Mouse (Mus musculus): ENCODE data around the gene Ttf1. TPM values are rescaled to one million over a fixed set of nuclear protein-coding genes. Genes with fewer than 3 reads are reported as not detected.

The Ttf1 gene
- total RNA-seq, 2 experiments from 2014 or later: 6.1 to 7.2 TPM

GRCm38 (mm10) chr2:29120969-29121368 lies 60.9 kb downstream of the Ttf1 start:
- no peak for DNase-seq (ENCODE audit: low spot score)

GRCm38 (mm10) chr2:29122446-29122845 lies 62.4 kb downstream of the Ttf1 start:
- intact Hi-C loops (cut with DNase I): loop anchor here (5.0 kb wide), 1 partner anchor 60 kb away; the partner anchor contains the start of gene Ttf1
- DNase-seq (ENCODE audit: low spot score): no peak

More at GRCm38 (mm10) chr2:29120969-29121368, 60.9 kb downstream of the Ttf1 start:
- intact Hi-C loops (cut with DNase I): loop anchor here (5.0 kb wide), 1 partner anchor 59 kb away; the partner anchor contains the start of gene Ttf1

DNA sequence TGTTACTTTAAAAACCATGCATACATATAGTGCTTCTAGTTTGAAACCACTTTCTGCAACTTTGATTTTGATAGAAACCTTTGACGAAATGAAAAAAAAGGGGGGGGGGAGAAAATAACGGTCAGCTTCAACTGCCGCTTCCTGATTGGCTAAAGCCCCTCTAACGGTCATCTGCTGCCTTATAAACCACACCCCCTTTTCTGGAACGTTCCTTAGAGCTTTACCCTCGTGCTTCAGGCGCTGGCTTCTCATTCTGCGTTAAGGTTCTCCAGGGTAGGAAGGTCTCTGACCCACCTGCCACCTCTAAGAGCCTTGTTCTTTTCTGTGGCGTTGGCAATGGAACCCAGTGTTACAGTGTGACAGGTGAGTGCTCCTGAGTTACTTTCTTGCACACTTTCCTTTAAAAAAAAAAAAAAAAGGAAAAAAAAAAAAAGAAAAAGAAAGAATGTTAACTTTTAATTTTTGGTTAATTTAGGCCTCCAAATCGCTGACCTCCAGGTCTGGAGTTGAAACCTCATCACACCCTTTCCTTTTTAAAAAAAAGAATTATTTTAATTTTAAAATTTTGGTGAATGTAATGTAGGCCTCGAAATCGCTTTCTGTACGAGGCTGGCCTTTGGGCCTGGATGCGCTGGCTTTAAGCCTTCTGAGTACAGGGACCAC lies 64.0 kb downstream of the Ttf1 start, which contains the start of gene Setx:
TSS of gene Setx (plus strand) at position 275 of the 663 bp plus-strand sequence.
- no peak for DNase-seq (ENCODE audit: low spot score)

GRCm38 (mm10) chr2:29124571-29124935 lies 64.5 kb downstream of the Ttf1 start:
- DNase-seq (ENCODE audit: low spot score): no peak
- intact Hi-C loops (cut with DNase I): loop anchor here (5.0 kb wide), 1 partner anchor 62 kb away; the partner anchor contains the start of gene Ttf1

More for the DNA sequence above, 64.0 kb downstream of the Ttf1 start, which contains the start of gene Setx:
- intact Hi-C loops (cut with DNase I): loop anchor here (5.0 kb wide), 1 partner anchor 62 kb away; the partner anchor contains the start of gene Ttf1

DNA sequence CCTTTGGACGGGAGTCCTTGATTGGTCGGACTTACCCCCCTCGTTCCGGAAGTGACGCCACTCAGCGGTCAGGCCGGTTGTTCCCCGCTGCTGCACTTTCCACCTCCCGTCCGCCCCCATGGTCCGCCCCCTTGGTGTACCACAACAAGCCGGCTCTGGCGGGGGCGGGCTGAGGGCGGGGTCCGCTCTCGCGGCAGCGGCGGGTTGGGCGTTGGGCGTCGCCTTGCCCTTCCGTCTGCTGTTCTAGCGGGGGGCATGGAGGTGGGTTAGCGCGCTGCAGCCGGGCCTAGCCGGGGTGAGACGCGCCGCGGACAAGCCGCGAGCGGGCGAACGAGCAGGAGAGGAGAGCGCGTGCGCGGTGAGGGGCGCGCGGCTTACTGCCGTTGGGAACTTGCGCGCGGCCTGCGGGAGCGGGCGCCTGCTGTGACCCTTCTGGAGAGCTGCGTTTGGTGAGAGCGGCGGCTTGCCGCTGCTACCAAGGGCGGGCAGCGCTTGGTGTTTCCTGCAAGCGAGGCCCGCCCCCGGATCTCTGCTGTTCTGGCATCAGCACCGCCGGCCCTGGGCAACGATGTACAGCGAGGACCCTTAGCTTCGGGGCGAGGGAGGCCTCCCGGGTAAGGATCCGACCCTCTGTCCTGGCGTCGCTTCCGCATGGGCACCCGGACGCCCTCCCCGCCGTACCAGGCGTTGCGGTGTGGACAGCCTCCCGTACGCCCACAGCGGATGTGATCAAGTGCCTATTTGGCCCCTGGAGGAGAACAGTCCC lies 65.1 kb downstream of the Ttf1 start:
- DNase-seq (ENCODE audit: low spot score): peak; percentile 99
- intact Hi-C loops (cut with DNase I): loop anchor here (5.0 kb wide), 2 partner anchors 63 to 283 kb away; partner anchors contain the start of genes Ddx31, Gtf3c4 and Ttf1

GRCm38 (mm10) chr2:29130118-29130899 lies 70.2 kb downstream of the Ttf1 start:
- intact Hi-C loops (cut with DNase I): loop anchor here (5.0 kb wide), 1 partner anchor 58 kb away; no protein-coding TSS in a partner anchor
- DNase-seq (ENCODE audit: low spot score): no peak

- intact Hi-C loops (cut with DNase I): no loop called here
- DNase-seq (ENCODE audit: low spot score): no peak
Measured at GRCm38 (mm10) chr2:29135161-29135560, 75.1 kb downstream of the Ttf1 start.

Other genes with a start within 250 kb of the Ttf1 start
- 10 to 100 TPM; 18.7 to 20.3 TPM for gene Gtf3c4, start 219.9 kb upstream of the Ttf1 start, total RNA-seq (2021)
- gene Ddx31, start 219.9 kb upstream of the Ttf1 start, total RNA-seq (2021): 1 to 10 TPM; 2.7 to 3.4 TPM
- gene Barhl1, start 143.6 kb upstream of the Ttf1 start, total RNA-seq (2021): not detected
- not detected for gene Cfap77, start 5.2 kb upstream of the Ttf1 start, total RNA-seq (2021)
- gene Setx, start 63.9 kb downstream of the Ttf1 start, total RNA-seq (2021): 10 to 100 TPM; 29.8 to 35.0 TPM
- gene Ntng2, start 192.7 kb downstream of the Ttf1 start, total RNA-seq (2021): 1 to 10 TPM; 4.6 to 5.8 TPM

Data from heart, postnatal 25 days (tissue).